Mouse (Mus musculus): Measurements from ENCODE around the gene Ttc6.

Ttc6 gene

DNA sequence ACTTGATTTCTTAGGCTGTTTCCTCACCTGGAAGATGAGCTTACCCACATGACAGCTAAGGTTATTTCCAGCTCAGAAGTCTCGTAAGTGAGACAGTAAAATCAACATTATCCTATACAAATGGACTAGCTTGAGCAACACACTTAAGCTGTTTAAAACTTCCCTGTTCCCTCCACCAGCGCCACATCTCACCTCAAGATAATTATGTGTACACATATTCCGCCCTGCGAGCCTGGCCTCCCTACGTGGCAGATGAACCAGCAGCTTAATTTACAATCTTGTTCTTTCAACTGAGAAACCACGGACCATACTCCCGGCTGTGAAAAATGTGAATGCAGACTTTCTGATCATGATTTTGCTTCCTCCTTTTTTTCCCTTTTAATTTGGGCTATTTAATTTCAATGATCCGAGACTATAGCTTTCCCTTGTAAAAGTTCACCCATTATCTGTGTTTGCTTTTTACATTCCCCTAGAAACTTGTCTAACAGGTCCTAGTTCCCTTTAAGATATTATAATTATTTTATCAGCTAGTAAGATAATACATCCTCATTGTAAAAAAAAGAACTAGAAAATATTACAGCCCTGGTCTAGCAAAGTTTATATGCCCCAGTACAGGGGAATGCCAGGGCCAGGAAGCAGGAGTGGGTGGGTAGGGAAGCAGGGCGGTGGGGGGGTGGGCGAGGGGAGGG is 99.2 kb downstream of the Ttc6 start:
- no peak for DNase-seq (ENCODE audit: low spot score)

DNA sequence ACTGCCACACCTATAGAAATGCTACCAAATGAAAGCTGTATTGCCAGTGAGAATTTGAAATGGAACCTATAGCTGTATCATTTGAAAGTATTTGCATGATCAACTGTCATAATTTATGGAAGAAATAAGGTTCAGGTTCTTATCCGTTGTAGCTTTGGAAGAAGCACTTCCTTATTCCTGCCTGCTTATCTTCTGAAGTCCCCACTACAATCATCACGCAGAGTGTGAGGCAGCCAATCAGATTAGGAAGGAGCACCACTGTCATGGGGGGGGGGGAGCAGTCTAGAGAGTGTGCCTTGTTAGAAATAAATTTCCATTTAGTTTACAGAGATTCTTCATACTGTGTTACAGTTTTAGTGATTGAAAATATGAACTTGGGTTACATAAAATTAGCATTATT is 108.5 kb downstream of the Ttc6 start:
- DNase-seq (ENCODE audit: low spot score): no peak

DNA sequence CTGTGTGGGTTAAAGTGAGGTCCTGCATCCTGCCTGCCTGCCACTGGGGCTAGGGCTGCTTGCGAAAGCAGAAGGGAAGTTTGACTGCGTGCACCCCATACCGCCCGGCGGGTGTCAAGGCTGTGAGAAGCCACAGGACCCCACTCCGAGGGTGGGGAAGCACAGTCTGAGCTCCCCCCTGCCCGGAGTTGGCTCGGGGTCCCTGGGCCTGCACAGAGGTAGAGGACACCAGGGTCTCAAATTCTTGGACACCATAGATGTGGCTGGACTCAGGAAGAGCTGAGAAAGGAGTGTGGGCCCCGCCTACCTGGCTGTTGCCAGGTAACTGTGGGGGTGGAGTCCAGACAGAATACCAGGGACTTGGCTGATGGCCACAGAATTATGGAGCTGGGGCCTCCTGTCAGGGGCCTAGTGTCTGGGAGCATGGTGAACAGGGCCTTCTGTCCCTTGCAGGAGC is 121.1 kb downstream of the Ttc6 start:
- no peak for DNase-seq (ENCODE audit: low spot score)

GRCm38 (mm10) chr12:57709966-57710365 is 146.1 kb downstream of the Ttc6 start:
- no peak for DNase-seq (ENCODE audit: low spot score)

DNA sequence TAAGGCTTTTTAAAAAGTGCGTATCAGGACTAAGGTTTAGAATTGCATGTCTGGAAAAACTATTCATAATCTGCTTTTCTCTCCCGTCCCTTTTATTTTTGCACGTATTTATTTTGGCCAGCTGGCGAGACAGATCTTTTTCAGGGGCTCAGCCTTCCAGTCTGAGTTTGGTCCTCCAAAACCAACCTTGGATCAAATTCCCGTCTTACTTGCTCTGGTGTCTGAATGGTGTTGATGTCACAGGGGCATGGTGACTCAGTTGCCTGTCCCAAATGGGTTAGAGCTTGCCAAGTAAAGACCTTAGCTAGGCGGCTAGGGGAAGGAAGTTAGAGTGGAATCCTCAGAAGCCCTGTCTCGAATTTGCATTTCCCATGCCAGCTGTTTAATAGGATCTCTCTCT is 200.8 kb downstream of the Ttc6 start:
- DNase-seq (ENCODE audit: low spot score): no peak

GRCm38 (mm10) chr12:57776290-57776997 is 212.5 kb downstream of the Ttc6 start:
- no peak for DNase-seq (ENCODE audit: low spot score)

DNA sequence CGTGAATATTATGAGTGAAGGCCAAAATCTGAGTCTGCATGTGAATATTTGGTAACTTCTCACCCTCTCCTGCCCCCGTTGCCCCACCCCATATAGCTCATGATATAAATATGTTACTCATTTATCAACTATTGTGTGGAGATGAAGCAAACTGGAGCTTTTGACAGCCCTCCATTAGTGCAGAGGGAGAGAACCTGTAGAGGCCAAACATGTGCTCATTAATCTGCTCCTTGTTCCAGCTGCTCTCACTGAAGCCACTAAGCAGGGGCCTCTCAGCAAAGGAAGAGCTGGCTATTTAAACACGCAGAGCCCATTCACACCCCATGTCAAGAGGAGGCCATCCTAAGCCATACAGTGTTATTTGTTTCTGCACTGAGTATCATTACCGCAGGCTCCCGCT is 218.0 kb downstream of the Ttc6 start:
- no peak for DNase-seq (ENCODE audit: low spot score)

- DNase-seq (ENCODE audit: low spot score): no peak
These were observed 223.6 kb downstream of the Ttc6 start for GRCm38 (mm10) chr12:57787471-57787870.
